Mouse (Mus musculus) E14TG2a.4 (cell line): ENCODE data around the gene Tmprss2.

Experiments
- CTCF ChIP-seq: conservative IDR thresholded peaks from 2 replicates; pipeline ENCODE4 v1.5.1; 2014; ENCODE audit warnings: low read length
- POU5F1 ChIP-seq: IDR thresholded peaks from 2 replicates; pipeline ENCODE4 v1.6.1; 2014; ENCODE audit warnings: low read length, borderline replicate concordance

DNA sequence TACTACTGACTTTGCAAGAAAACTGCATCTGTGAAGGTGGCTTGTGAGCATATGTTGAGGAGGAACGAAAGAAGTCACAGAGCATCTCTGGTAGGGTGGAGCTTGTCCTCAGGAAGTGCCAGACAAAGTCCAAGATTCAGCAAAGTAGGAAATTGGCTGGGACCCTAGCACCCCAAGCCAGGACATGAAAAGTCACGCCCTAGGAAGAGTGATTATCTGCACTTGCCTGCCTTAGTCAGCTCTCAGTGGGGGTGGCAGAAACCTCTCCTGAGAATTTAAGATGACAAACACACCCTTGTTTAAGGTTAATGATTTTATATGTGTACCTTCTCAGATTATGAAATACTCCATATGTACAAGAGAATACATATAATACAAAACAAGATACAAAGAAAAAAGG is 7.3 kb upstream of the Tmprss2 start:
- TF ChIP-seq CTCF = no peak
- no peak for TF ChIP-seq POU5F1
